In the genomic region with DNA sequence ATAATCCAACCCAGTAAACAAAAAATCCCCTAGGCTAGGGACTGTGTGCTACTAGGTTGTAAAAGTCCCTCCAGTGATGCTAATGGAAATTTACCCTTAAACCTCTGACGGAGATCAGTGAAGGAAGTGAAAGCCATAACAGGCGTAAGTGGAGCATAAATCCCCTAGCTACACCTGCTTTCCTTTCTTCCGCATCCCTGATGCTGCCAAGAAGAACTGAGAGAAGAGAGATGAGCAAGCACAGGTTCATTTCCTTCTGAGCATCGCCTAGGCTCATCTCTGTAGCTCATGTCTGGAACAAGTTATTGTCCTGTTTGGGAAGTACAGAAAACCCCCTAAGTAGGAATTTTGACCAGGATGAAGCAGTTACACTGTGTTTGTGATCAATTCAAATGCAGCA, we compare ENCODE assay signal across 17 mouse cellular contexts.
DNase-seq lines count a peak whose midpoint lies in the region; ATAC-seq lines count a peak whose summit lies in the region.
"Had no signal": no experiment of that assay in that cellular context is flagged by ENCODE, and none has a peak within 500 bp of the region (broad histone marks: within the 10 kb centered on the region; RNA-seq: fewer than 3 reads in every experiment).

No protein-coding gene starts in this region.

- peak; percentile 89 for ATAC-seq in activated CD4-positive, CD25-positive, alpha-beta regulatory T cell, adult 4 months
- ATAC-seq in monocyte, adult 5-6 weeks (replicated peaks; ENCODE audit: insufficient number of reproducible peaks, low FRiP score, low TSS enrichment, poor library complexity, severe bottlenecking) = peak; percentile 75
- ATAC-seq: forebrain, embryonic 13.5 days; forebrain, postnatal 0 days; Patski had no signal

- DNase-seq in retina, postnatal 1 day = peak; percentile 1
- DNase-seq in retina, embryonic 14.5 days (ENCODE audit: low spot score) = no peak
- peak; percentile 43 for DNase-seq in CD4-positive helper T cell, adult 2 months (ENCODE audit: low read depth, low spot score)
- DNase-seq in embryo, embryonic 9.5 days (ENCODE audit: extremely low spot score) = no peak
- DNase-seq in cerebellum, postnatal 25 days = no peak
- no peak for DNase-seq in gastrocnemius, postnatal 36 days
- DNase-seq: adrenal gland, adult 2 months; adrenal gland, postnatal 25 days; cerebellum, adult 2 months; cerebellum, postnatal 10 days; forebrain, postnatal 0 days; gastrocnemius, postnatal 14 days; heart, postnatal 36 days had no signal

- intact Hi-C loops in gastrocnemius, postnatal 36 days (cut with DNase I) = no loop called here

Comparison
In these comparisons a context has a peak if more than half of its experiments do, and no peak if none do; other contexts are left out.
1. DNase-seq: peak in retina, postnatal 1 day (single experiment) and CD4-positive helper T cell, adult 2 months (single experiment); none in retina, embryonic 14.5 days (single experiment), embryo, embryonic 9.5 days (single experiment), cerebellum, postnatal 25 days (0 of 2) and gastrocnemius, postnatal 36 days (0 of 2).